Mouse (Mus musculus): ENCODE measurements around the gene Cxcr2. TPM values are rescaled to one million over a fixed set of nuclear protein-coding genes. Genes with fewer than 3 reads are reported as not detected.

The Cxcr2 gene
- total and polyA plus RNA-seq, 3 experiments: 0.16 TPM; not detected in 2

GRCm38 (mm10) chr1:74175731-74176130 is 21.9 kb downstream of the Cxcr2 start:
- no peaks in the 10 kb centered on the region for H3K4me1 ChIP-seq (ENCODE audit: insufficient read depth, low read depth, low read length)
- H3K4me3 ChIP-seq (ENCODE audit: low read depth, low read length): no peak overlapping the region
- H3K36me3 ChIP-seq (replicated peaks): no peaks in the 10 kb centered on the region
- DNase-seq (ENCODE audit: low spot score) (no peak), ATAC-seq (ENCODE audit: extremely low read depth, insufficient number of reproducible peaks, low FRiP score, poor library complexity, severe bottlenecking) (no peak)
- no peaks in the 10 kb centered on the region for H3K9me3 ChIP-seq (replicated peaks)
- H3K27me3 ChIP-seq (ENCODE audit: insufficient read depth, low read length): peaks cover 22% of the 10 kb centered on the region
- TF ChIP-seq TAL1 (conservative IDR thresholded peaks at IDR 0.05; ENCODE audit: low read depth, low read length): no peak
- no peak for TF ChIP-seq POLR2AphosphoS5 (IDR thresholded peaks at IDR 0.05; ENCODE audit: insufficient replicate concordance, low read depth, low read length)
- no peak for TF ChIP-seq GATA1 (IDR thresholded peaks at IDR 0.05; ENCODE audit: borderline replicate concordance, low read length)
- TF ChIP-seq GATA2 (IDR thresholded peaks at IDR 0.05; ENCODE audit: borderline replicate concordance, low read depth, low read length): no peak
- no peak for TF ChIP-seq CTCF (IDR thresholded peaks at IDR 0.05; ENCODE audit: low read depth, low read length)

DNA sequence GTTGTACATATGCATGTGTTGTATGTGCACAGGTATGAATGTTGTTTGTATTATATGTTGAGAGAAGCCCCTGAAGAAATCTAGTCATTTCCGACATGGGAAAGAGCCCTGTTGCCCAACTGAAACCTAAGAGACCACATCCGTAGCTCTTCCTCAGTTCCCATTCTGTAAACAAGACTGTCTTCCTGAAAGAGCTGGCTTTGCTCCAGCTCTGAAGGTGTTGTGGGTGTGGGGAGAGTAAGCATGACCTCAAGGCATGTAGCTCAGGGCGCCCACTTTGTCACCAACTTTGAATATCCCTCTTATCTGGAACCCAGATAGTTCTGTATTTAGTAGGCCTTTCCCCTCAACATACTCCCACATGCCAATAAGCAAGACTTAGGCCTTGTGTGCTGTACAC is 24.8 kb downstream of the Cxcr2 start:
- H3K36me3 ChIP-seq (replicated peaks): no peaks in the 10 kb centered on the region
- no peak for DNase-seq (ENCODE audit: low spot score)
- TF ChIP-seq CTCF (IDR thresholded peaks at IDR 0.05; ENCODE audit: low read depth, low read length): no peak
- TF ChIP-seq GATA1 (IDR thresholded peaks at IDR 0.05; ENCODE audit: borderline replicate concordance, low read length): no peak
- TF ChIP-seq TAL1 (conservative IDR thresholded peaks at IDR 0.05; ENCODE audit: low read depth, low read length): no peak
- no peak for TF ChIP-seq GATA2 (IDR thresholded peaks at IDR 0.05; ENCODE audit: borderline replicate concordance, low read depth, low read length)
- TF ChIP-seq POLR2AphosphoS5 (IDR thresholded peaks at IDR 0.05; ENCODE audit: insufficient replicate concordance, low read depth, low read length): no peak
- H3K9me3 ChIP-seq (replicated peaks): no peaks in the 10 kb centered on the region
- H3K4me3 ChIP-seq (ENCODE audit: low read depth, low read length): no peak overlapping the region
- H3K4me1 ChIP-seq (ENCODE audit: insufficient read depth, low read depth, low read length): no peaks in the 10 kb centered on the region
- ATAC-seq (ENCODE audit: extremely low read depth, insufficient number of reproducible peaks, low FRiP score, poor library complexity, severe bottlenecking): no peak
- peaks cover 20% of the 10 kb centered on the region for H3K27me3 ChIP-seq (ENCODE audit: insufficient read depth, low read length)

DNA sequence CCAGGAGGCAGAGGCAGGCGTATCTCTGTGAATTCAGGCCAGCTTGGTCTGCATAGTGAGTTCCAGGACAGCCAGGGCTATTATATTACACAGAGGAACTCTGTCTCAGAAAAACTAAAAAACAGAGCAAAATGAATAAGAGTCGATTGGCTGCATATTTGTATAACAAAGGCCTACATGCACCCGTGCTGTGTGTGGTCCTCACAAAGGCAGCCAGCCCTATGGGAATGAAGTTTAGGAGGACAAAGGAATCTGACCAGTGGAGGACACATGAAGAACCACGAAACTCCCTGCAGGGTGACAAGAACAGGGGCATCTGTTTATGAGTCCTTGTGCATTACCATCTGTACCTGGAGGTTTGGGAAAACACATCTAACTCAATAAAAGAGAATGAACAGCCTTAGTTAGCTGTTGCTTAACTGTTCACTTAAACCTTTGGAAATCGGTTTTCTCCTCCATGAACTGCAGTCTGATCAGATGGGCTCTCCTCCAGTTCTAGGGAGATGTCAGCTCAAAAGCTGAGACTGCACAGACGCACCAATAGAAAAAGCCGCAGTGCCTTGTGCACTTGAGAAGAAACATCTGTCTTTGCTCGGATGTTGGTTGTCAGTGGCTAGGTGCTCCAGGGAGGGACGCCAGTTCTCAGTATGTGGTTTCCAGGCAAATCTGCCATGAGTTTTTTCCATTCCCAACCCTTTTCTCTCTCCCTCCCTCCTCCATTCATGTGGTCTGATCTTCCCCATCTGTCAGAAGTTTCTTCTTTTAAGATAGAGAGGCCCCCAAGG is 26.0 kb downstream of the Cxcr2 start:
- no peak for DNase-seq (ENCODE audit: low spot score)
- no peak for TF ChIP-seq POLR2AphosphoS5 (IDR thresholded peaks at IDR 0.05; ENCODE audit: insufficient replicate concordance, low read depth, low read length)
- TF ChIP-seq GATA1 (IDR thresholded peaks at IDR 0.05; ENCODE audit: borderline replicate concordance, low read length): no peak
- TF ChIP-seq GATA2 (IDR thresholded peaks at IDR 0.05; ENCODE audit: borderline replicate concordance, low read depth, low read length): no peak
- no peak for TF ChIP-seq CTCF (IDR thresholded peaks at IDR 0.05; ENCODE audit: low read depth, low read length)
- no peak for TF ChIP-seq TAL1 (conservative IDR thresholded peaks at IDR 0.05; ENCODE audit: low read depth, low read length)
- no peaks in the 10 kb centered on the region for H3K36me3 ChIP-seq (replicated peaks)
- ATAC-seq (ENCODE audit: extremely low read depth, insufficient number of reproducible peaks, low FRiP score, poor library complexity, severe bottlenecking): no peak
- H3K4me1 ChIP-seq (ENCODE audit: insufficient read depth, low read depth, low read length): no peaks in the 10 kb centered on the region
- peaks cover 20% of the 10 kb centered on the region for H3K27me3 ChIP-seq (ENCODE audit: insufficient read depth, low read length)
- no peaks in the 10 kb centered on the region for H3K9me3 ChIP-seq (replicated peaks)
- no peak overlapping the region for H3K4me3 ChIP-seq (ENCODE audit: low read depth, low read length)

DNA sequence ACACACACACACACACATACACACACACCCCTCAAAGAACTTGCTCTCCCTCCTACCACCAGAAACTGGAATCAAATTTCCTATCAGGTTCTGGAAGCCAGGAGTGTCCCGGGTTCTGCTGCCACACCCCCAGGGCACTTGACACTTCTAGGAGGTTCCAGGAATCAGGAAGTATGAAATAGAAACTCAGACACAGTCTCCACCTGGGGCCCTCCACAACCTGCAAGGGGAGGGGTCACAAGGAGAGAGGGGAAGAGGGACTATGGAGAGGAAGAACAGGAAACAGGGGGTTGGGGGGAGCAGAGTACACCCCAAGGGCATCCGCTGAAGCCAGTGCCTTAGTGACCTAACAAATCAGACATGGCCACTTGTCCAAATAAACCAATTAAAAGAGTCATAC is 27.7 kb downstream of the Cxcr2 start:
- no peak overlapping the region for H3K4me3 ChIP-seq (ENCODE audit: low read depth, low read length)
- H3K9me3 ChIP-seq (replicated peaks): no peaks in the 10 kb centered on the region
- H3K4me1 ChIP-seq (ENCODE audit: insufficient read depth, low read depth, low read length): no peaks in the 10 kb centered on the region
- TF ChIP-seq GATA1 (IDR thresholded peaks at IDR 0.05; ENCODE audit: borderline replicate concordance, low read length) (no peak), CTCF (IDR thresholded peaks at IDR 0.05; ENCODE audit: low read depth, low read length) (no peak)
- no peaks in the 10 kb centered on the region for H3K36me3 ChIP-seq (replicated peaks)
- no peak for DNase-seq (ENCODE audit: low spot score)
- ATAC-seq (ENCODE audit: extremely low read depth, insufficient number of reproducible peaks, low FRiP score, poor library complexity, severe bottlenecking): no peak
- H3K27me3 ChIP-seq (ENCODE audit: insufficient read depth, low read length): peaks cover 20% of the 10 kb centered on the region

DNA sequence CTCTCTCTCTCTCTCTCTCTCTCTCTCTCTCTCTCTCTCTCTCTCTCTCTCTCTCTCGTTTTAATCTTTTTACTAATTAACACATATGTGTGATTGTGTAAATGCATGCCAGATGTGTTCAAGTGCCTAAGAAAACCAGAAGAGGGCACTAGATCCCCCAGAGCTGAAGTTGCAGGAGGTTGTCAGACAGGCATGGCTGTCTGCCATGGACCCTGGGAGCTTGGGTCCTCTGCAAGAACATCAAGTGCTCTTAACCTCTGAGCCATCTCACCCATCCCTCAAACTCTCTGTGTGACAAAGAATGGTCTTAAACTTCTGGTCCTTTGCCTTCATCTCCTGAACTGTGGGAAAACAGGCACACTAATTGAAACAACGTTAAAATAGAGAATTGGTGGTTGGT is 29.2 kb downstream of the Cxcr2 start:
- Histone ChIP-seq H3K27me3 (ENCODE audit: insufficient read depth, low read length) (peaks cover 23% of the 10 kb centered on the region), H3K4me3 (ENCODE audit: low read depth, low read length) (no peak overlapping the region), H3K36me3 (replicated peaks) (no peaks in the 10 kb centered on the region), H3K4me1 (ENCODE audit: insufficient read depth, low read depth, low read length) (no peaks in the 10 kb centered on the region), H3K9me3 (replicated peaks) (no peaks in the 10 kb centered on the region)
- ATAC-seq (ENCODE audit: extremely low read depth, insufficient number of reproducible peaks, low FRiP score, poor library complexity, severe bottlenecking) (no peak), DNase-seq (ENCODE audit: low spot score) (no peak)
- no peak for TF ChIP-seq POLR2AphosphoS5 (IDR thresholded peaks at IDR 0.05; ENCODE audit: insufficient replicate concordance, low read depth, low read length)
- no peak for TF ChIP-seq TAL1 (conservative IDR thresholded peaks at IDR 0.05; ENCODE audit: low read depth, low read length)
- no peak for TF ChIP-seq GATA2 (IDR thresholded peaks at IDR 0.05; ENCODE audit: borderline replicate concordance, low read depth, low read length)
- TF ChIP-seq CTCF (IDR thresholded peaks at IDR 0.05; ENCODE audit: low read depth, low read length): no peak
- TF ChIP-seq GATA1 (IDR thresholded peaks at IDR 0.05; ENCODE audit: borderline replicate concordance, low read length): no peak

- Histone ChIP-seq H3K27me3 (ENCODE audit: insufficient read depth, low read length) (peaks cover 24% of the 10 kb centered on the region), H3K4me3 (ENCODE audit: low read depth, low read length) (no peak overlapping the region), H3K36me3 (replicated peaks) (no peaks in the 10 kb centered on the region), H3K4me1 (ENCODE audit: insufficient read depth, low read depth, low read length) (no peaks in the 10 kb centered on the region), H3K9me3 (replicated peaks) (no peaks in the 10 kb centered on the region)
- ATAC-seq (ENCODE audit: extremely low read depth, insufficient number of reproducible peaks, low FRiP score, poor library complexity, severe bottlenecking) (no peak), DNase-seq (ENCODE audit: low spot score) (no peak)
- TF ChIP-seq CTCF (IDR thresholded peaks at IDR 0.05; ENCODE audit: low read depth, low read length): no peak
- no peak for TF ChIP-seq GATA1 (IDR thresholded peaks at IDR 0.05; ENCODE audit: borderline replicate concordance, low read length)
- TF ChIP-seq TAL1 (conservative IDR thresholded peaks at IDR 0.05; ENCODE audit: low read depth, low read length): no peak; the same call in 1 of the 2 replicates
- no peak for TF ChIP-seq GATA2 (IDR thresholded peaks at IDR 0.05; ENCODE audit: borderline replicate concordance, low read depth, low read length)
- TF ChIP-seq POLR2AphosphoS5 (IDR thresholded peaks at IDR 0.05; ENCODE audit: insufficient replicate concordance, low read depth, low read length): no peak
These were observed 36.7 kb downstream of the Cxcr2 start for GRCm38 (mm10) chr1:74190471-74190870.
